Mouse (Mus musculus): ENCODE results near the gene Iglon5. TPM values are rescaled to one million over a fixed set of nuclear protein-coding genes. Genes with fewer than 3 reads are reported as not detected.

Gene Iglon5
- polyA plus RNA-seq, 1 experiment from 2014 or later, result 8.8 TPM

GRCm38 (mm10) chr7:43429500-43429899 lies 60.4 kb downstream of the Iglon5 start:
- H3K4me1 ChIP-seq (ENCODE audit: control insufficient read depth, insufficient read depth, low read length), result no peaks in the 10 kb centered on the region
- 66% methylated on average over 4 of the region's 4 CpGs for WGBS

DNA sequence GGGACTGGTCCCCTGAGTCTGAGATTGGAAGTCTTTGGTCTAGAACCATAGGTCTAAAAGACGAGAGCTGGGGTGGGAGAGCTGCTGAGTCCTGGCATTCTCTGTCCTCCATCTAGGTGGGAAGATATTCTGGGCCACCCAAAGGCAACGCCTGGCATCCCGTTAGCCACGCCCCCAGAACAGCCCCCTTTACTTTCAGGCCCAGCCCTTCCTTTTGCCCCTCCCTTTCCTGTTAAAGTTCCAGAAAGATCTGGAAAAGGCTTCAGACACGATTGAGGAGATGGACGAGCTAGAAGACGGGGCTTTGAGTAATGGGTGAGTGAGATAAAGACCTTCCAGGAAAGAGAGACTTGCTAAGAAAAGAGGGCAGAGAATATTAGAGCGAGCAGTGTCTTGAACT lies 62.5 kb downstream of the Iglon5 start, which contains the start of gene Lim2:
Gene Lim2, plus strand, starts transcription at position 265 of the 400 bp plus-strand sequence.
- no peaks in the 10 kb centered on the region for H3K27me3 ChIP-seq (ENCODE audit: control insufficient read depth, insufficient read depth, low read length)
- 0 out of 2 replicates have a peak, but pooled peaks cover 4% of the 10 kb centered on the region for H3K4me1 ChIP-seq (ENCODE audit: control insufficient read depth, insufficient read depth, low read length)
- H3K27ac ChIP-seq (replicated peaks; ENCODE audit: low read depth, low read length), result no peak within 1 kb of the TSS
- H3K9ac ChIP-seq (replicated peaks; ENCODE audit: low read length), result no peak within 1 kb of the TSS
- no peak for DNase-seq
- H3K36me3 ChIP-seq (ENCODE audit: control insufficient read depth, insufficient read depth, low read length), result no peaks in the 10 kb centered on the region
- H3K9me3 ChIP-seq (ENCODE audit: control insufficient read depth, low read length), result no peaks in the 10 kb centered on the region
- no peak within 1 kb of the TSS for H3K4me2 ChIP-seq (ENCODE audit: low read length)
- 88% methylated on average over 8 of the region's 8 CpGs for WGBS
- no peak within 1 kb of the TSS for H3K4me3 ChIP-seq (replicated peaks; ENCODE audit: low read depth, low read length)
- ATAC-seq (ENCODE audit: low FRiP score, low TSS enrichment), result no peak

More at GRCm38 (mm10) chr7:43429500-43429899, 60.4 kb downstream of the Iglon5 start:
- Histone ChIP-seq H3K27me3 (ENCODE audit: control insufficient read depth, insufficient read depth, low read length) (no peaks in the 10 kb centered on the region), H3K27ac (replicated peaks; ENCODE audit: low read depth, low read length) (no peak overlapping the region), H3K4me2 (ENCODE audit: low read length) (no peak overlapping the region), H3K9ac (replicated peaks; ENCODE audit: low read length) (no peak overlapping the region), H3K36me3 (ENCODE audit: control insufficient read depth, insufficient read depth, low read length) (no peaks in the 10 kb centered on the region), H3K9me3 (ENCODE audit: control insufficient read depth, low read length) (no peaks in the 10 kb centered on the region), H3K4me3 (replicated peaks; ENCODE audit: low read depth, low read length) (no peak overlapping the region)
- no peak for ATAC-seq (ENCODE audit: low FRiP score, low TSS enrichment)
- DNase-seq, result no peak

DNA sequence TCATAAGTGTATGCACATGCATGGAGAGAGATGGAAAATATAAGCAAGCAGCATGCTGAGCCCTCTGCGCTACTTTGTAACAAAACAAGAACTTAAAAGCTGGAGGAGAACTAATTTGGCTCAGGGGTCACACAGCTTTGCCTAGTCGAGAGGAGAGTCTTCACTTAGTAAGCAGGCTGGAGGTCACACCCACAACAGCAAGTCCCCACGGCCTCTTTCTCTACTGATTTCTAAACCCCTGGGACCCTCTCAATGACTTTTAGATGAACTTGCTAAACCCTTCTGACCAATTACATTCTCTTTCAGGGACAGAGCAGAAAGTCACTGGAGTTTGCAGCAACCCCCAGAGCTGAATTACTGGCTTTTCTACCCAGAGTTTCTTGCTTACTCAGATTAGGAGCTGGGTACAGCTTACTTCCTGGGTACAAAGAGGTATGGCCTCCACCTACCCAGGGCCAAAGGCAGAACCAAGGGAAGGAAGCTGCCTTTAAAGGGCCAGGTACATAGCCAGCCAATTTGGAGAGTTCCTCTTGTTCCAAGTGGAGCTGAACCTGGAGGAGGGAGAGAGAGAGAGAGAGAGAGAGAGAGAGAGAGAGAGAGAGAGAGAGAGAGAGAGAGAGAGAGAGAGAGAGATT lies 65.8 kb downstream of the Iglon5 start:
- no peak overlapping the region for H3K9ac ChIP-seq (replicated peaks; ENCODE audit: low read length)
- H3K4me2 ChIP-seq (ENCODE audit: low read length), result no peak overlapping the region
- no peaks in the 10 kb centered on the region for H3K36me3 ChIP-seq (ENCODE audit: control insufficient read depth, insufficient read depth, low read length)
- no peak overlapping the region for H3K4me3 ChIP-seq (replicated peaks; ENCODE audit: low read depth, low read length)
- no peak for ATAC-seq (ENCODE audit: low FRiP score, low TSS enrichment)
- no peaks in the 10 kb centered on the region for H3K9me3 ChIP-seq (ENCODE audit: control insufficient read depth, low read length)
- H3K4me1 ChIP-seq (ENCODE audit: control insufficient read depth, insufficient read depth, low read length), result 0 out of 2 replicates have a peak, but pooled peaks cover 4% of the 10 kb centered on the region
- WGBS, result 63% methylated on average over 3 of the region's 3 CpGs
- H3K27me3 ChIP-seq (ENCODE audit: control insufficient read depth, insufficient read depth, low read length), result no peaks in the 10 kb centered on the region
- no peak for DNase-seq
- H3K27ac ChIP-seq (replicated peaks; ENCODE audit: low read depth, low read length), result no peak overlapping the region

- Histone ChIP-seq H3K27me3 (ENCODE audit: control insufficient read depth, insufficient read depth, low read length) (no peaks in the 10 kb centered on the region), H3K27ac (replicated peaks; ENCODE audit: low read depth, low read length) (no peak overlapping the region), H3K9ac (replicated peaks; ENCODE audit: low read length) (no peak overlapping the region), H3K36me3 (ENCODE audit: control insufficient read depth, insufficient read depth, low read length) (no peaks in the 10 kb centered on the region), H3K4me1 (ENCODE audit: control insufficient read depth, insufficient read depth, low read length) (0 out of 2 replicates have a peak, but pooled peaks cover 4% of the 10 kb centered on the region), H3K4me3 (replicated peaks; ENCODE audit: low read depth, low read length) (no peak overlapping the region), H3K4me2 (ENCODE audit: low read length) (peak overlapping the region; percentile 33), H3K9me3 (ENCODE audit: control insufficient read depth, low read length) (no peaks in the 10 kb centered on the region)
- ATAC-seq (ENCODE audit: low FRiP score, low TSS enrichment) (peak; percentile 73), DNase-seq (peak; percentile 88)
- WGBS, result 9% methylated on average over 11 of the region's 11 CpGs
These were observed 66.8 kb downstream of the Iglon5 start for GRCm38 (mm10) chr7:43422995-43423617.

Small RNAs within 50 kb of the gene (microRNA-seq; reads per million reads assigned to microRNA genes)
- 0.88 reads per million for gene Mir7051

Other genes with a start within 250 kb of the Iglon5 start
- 18.7 and 29.5 TPM in 2 replicates for gene Zfp715, start 176.8 kb downstream of the Iglon5 start, polyA plus RNA-seq (2014; fragmentation: Nextera tagmentation; extraction: Ambion mirVana)
- 0.16 and 0.21 TPM in 2 replicates for gene Siglecf, start 138.7 kb downstream of the Iglon5 start, polyA plus RNA-seq (2014; fragmentation: Nextera tagmentation; extraction: Ambion mirVana)
- gene Siglecg, start 81.9 kb downstream of the Iglon5 start, polyA plus RNA-seq (2014; fragmentation: Nextera tagmentation; extraction: Ambion mirVana), result not detected in 2 replicates
- not detected in 2 replicates for gene Lim2, start 62.4 kb downstream of the Iglon5 start, polyA plus RNA-seq (2014; fragmentation: Nextera tagmentation; extraction: Ambion mirVana)
- gene Nkg7, start 53.0 kb downstream of the Iglon5 start, polyA plus RNA-seq (2014; fragmentation: Nextera tagmentation; extraction: Ambion mirVana), result not detected in 2 replicates
- gene Cldnd2, start 49.3 kb downstream of the Iglon5 start, polyA plus RNA-seq (2014; fragmentation: Nextera tagmentation; extraction: Ambion mirVana), result not detected in 2 replicates
- gene Etfb, start 46.0 kb downstream of the Iglon5 start, polyA plus RNA-seq (2014; fragmentation: Nextera tagmentation; extraction: Ambion mirVana), result 101 and 120 TPM in 2 replicates
- gene Gm45233, start 45.9 kb downstream of the Iglon5 start, polyA plus RNA-seq (2014; fragmentation: Nextera tagmentation; extraction: Ambion mirVana), result not detected in 2 replicates
- gene Vsig10l, start 26.9 kb downstream of the Iglon5 start, polyA plus RNA-seq (2014; fragmentation: Nextera tagmentation; extraction: Ambion mirVana), result 8.0 and 12.5 TPM in 2 replicates
- gene 4931406B18Rik, start 15.9 kb upstream of the Iglon5 start, polyA plus RNA-seq (2014; fragmentation: Nextera tagmentation; extraction: Ambion mirVana), result not detected in 2 replicates
- 0.38 and 0.65 TPM in 2 replicates for gene Cd33, start 54.4 kb upstream of the Iglon5 start, polyA plus RNA-seq (2014; fragmentation: Nextera tagmentation; extraction: Ambion mirVana)
- 7.0 and 10.3 TPM in 2 replicates for gene Zfp658, start 72.2 kb upstream of the Iglon5 start, polyA plus RNA-seq (2014; fragmentation: Nextera tagmentation; extraction: Ambion mirVana)
- 14.5 and 19.4 TPM in 2 replicates for gene Zfp719, start 89.5 kb upstream of the Iglon5 start, polyA plus RNA-seq (2014; fragmentation: Nextera tagmentation; extraction: Ambion mirVana)
- 0.27 and 0.54 TPM in 2 replicates for gene Zfp819, start 117.1 kb upstream of the Iglon5 start, polyA plus RNA-seq (2014; fragmentation: Nextera tagmentation; extraction: Ambion mirVana)
- 0.15 TPM in 1 of 2 replicates, not detected in the other for gene Ceacam18, start 144.6 kb upstream of the Iglon5 start, polyA plus RNA-seq (2014; fragmentation: Nextera tagmentation; extraction: Ambion mirVana)
- 0.21 TPM in 1 of 2 replicates, not detected in the other for gene Siglece, start 170.1 kb upstream of the Iglon5 start, polyA plus RNA-seq (2014; fragmentation: Nextera tagmentation; extraction: Ambion mirVana)
- gene Ctu1, start 181.9 kb upstream of the Iglon5 start, polyA plus RNA-seq (2014; fragmentation: Nextera tagmentation; extraction: Ambion mirVana), result 16.6 and 23.4 TPM in 2 replicates
- gene Klk14, start 200.3 kb upstream of the Iglon5 start, polyA plus RNA-seq (2014; fragmentation: Nextera tagmentation; extraction: Ambion mirVana), result not detected in 2 replicates
- not detected in 2 replicates for gene Klk13, start 222.5 kb upstream of the Iglon5 start, polyA plus RNA-seq (2014; fragmentation: Nextera tagmentation; extraction: Ambion mirVana)

Data from midbrain, embryonic 14.5 days (tissue).